Mouse (Mus musculus) adrenal gland, postnatal 36 days (tissue): ENCODE measurements at regions not wholly inside any gene's neighbourhood (a gene's known extent, or its start where the extent isn't known, plus 50 kb on each side); places are given as distances from the start of the nearest gene placed in this dataset.
"Not testable (repeated sequence)": the region's sequence is repeated elsewhere in the genome, so short reads cannot be mapped to it uniquely, and the experiment has no call there.

Source experiments
- DNase-seq, 2 experiments: peaks; one replicate each; pipeline ENCODE4 v3.0.0; 2021; ENCODE audit warnings: mixed read lengths in 1 of 2

DNA sequence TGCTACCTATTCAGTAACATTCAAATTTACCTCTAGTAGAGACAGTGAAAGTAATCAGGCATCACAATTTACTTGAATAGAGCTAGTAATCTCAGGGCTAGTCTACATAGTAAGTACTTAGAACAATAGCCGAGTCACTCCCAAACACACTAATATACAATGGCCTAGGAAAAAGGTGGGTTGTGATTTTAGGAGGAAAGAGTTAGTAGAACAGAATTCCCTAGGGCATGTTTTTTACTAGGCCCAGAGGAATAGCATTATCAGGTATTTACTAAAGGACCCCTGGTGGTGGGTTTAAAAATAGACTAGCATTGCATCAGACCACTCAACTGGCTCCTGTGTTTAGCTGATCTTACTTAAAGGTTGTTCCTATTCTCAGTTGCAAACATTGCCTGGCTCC, 535.8 kb downstream of the Mat2b start:
- not testable (repeated sequence) for DNase-seq

DNA sequence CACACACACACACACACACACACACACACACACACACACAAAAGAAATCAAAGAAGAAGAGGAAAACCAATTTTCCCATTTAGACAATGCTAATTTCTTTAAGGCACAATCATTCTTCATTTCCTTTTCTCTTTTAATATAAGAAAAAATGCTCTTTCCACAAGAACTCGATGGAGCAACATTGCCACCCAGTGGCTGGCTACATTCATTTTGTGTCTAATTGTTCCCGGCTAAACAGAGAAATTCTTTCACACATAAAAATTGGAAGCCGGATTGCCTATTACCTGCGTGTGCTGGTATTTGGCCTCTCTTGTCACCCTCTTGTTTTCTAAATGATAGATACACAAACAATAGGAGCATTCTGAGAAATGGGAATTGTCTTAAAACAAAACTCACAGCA, 545.7 kb downstream of the Mat2b start:
- DNase-seq: peak; percentile 38 to 46

DNA sequence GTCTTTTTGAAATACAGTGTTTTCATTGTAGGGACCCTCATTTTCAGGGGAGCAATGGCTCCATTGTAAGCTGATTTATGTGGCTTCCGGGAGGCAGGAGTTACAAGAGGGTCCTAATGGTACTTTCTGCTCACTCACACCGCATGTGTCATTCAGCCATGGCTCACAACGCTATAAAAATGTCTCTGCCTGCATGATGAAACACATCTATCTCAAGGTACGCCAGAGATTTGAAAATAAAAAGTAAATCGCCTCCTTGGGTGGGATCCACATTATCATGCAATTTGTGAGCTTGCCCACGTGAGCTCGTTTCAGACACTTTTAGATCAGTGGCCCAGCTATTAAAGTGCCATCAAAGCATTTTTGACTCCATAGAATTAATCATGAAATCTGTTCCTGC, 557.2 kb downstream of the Mat2b start:
- DNase-seq: no peak

DNA sequence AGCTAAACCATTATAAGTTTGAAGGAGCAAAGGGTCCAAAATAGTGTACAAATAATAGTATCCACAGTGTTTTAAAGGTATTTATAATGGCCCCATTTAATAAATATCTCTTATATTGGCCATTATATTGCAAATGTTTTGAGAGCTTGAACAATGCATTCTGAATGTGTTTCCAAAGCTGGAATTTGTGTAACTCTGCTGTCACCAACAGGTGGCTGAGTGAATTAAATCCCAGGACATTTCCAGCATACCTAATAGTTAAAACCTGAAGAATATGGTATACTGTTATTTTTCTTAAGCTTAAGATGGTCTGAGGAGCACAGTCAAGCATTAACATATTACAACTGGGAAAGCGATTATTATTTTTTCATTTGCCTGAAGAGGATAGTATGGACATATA, 592.4 kb downstream of the Mat2b start:
- no peak for DNase-seq

DNA sequence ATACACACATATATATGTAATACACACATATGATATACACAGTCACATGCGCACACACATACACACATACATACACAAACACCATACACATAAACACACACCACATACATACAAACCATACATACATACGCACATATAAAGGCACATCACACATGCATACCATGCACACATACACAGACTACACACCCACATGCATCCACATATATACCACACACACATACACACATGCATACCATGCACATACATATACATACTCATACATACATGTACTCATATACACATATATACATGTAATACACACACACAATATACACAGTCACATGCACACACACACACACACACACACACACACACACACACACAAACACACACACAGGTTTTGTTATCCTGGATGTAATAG, 620.7 kb downstream of the Mat2b start:
- DNase-seq: no peak

DNA sequence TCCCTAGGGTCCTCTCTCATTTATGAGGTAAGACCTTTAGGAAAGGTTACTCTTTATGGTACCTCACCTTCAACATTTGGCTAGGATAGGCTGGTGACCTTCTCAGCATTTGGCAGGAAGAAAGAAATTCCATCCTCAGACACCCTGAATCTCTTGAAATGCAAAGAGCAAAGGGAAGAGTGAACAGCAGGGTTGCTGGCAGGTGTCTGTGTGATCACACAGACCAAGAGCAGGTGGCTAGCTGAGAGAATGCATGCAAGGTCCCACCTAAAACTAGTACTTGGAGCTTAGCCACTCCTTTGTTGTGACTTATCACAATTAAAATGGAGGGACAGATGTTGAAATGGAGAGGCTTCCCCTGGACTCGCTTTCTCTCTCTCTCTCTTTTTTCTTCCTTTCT, 644.5 kb downstream of the Mat2b start:
- DNase-seq: no peak

DNA sequence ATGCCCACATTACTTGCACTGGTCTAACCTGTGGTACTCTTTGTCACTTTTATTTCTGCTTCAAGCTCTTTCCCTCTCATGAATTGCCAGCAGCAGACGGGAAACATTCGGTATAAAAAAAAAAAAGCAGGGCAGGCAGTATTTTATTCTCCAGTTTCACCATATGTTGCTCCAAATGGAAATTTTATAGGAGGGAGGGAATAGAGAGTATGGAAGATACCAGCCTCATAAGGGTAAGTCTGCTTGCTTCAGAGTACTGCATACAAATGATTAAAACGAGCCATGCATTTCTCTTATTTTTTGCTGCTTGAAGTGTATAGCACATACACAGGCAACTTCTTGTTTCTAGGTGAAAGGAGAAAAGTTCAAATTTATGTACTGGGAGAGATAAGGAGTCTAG, 667.5 kb downstream of the Mat2b start:
- no peak for DNase-seq

DNA sequence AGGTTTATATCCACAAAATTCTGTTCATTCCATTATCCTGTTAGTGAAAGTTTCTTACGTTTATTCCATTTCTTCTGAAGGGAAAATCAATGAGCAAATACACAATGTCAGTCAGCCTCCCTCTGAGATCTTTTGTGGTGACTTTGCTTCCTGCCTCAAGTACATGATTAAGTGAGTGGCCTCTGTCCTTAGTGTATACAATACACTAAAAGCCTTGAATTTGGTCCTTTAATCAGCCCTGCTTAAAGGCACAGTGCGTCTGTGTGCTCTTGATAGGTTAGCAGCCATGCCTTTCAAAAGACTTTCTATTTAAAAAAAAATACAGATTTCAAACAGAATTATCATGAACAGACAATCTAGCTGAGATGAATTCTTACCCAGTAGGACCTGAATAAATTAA, 695.5 kb downstream of the Mat2b start:
- no peak for DNase-seq

DNA sequence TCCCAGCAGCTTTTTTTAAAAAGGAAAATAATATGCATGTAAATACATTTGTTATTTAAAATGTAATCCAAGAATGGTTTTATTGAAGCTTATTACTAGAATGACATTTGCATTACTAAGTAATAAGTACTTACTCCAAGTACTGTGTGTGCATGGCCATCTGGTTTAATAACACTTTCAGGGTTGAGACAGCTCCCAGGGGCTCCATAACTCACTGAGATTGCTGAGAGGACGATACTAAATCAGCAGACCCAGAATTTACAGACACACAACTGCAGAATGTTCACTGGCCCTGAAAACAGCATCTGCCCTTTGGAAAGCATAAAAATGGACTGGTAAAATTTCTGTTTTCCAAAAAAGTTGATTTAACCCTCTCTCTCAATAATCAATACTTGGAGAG, 696.4 kb downstream of the Mat2b start:
- DNase-seq: no peak

DNA sequence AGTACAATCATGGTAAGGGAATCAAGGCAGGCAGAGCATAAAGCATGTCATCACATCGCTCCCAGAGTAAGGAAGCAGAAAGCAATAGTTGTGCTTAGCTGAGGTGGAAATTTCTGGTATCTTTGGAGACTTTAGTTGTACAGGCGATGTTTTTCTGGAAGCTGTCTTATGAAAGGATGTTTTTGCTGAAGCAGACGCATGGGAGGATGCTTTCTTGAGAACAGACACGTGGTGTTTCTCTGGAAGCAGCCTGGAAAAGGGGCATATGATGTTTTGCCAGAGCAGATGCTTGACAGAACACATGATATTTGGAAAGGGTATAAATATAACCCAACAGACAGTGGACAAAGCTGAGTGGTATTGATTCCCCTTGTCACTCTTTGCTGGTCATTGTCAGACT, 722.4 kb downstream of the Mat2b start:
- DNase-seq: no peak

DNA sequence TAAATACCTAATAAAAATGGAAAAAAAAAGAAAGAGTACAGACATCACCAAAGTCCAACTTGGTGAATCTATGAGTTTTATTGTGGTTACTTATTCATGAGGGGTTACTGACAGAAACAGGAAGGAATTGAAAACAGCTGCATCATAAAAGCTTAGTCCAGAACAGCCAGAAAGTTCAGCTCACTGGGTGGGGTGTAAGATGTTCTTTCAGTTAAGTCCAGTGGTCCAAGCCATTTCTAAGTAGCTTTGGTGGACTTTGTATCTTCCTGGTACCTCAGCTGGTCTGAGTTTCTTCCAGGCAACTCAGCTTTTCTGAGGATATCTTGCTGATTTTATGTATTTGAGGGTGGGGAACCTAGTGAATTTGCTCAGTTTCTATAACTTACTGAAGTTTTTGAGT, 731.3 kb downstream of the Mat2b start:
- DNase-seq: no peak

DNA sequence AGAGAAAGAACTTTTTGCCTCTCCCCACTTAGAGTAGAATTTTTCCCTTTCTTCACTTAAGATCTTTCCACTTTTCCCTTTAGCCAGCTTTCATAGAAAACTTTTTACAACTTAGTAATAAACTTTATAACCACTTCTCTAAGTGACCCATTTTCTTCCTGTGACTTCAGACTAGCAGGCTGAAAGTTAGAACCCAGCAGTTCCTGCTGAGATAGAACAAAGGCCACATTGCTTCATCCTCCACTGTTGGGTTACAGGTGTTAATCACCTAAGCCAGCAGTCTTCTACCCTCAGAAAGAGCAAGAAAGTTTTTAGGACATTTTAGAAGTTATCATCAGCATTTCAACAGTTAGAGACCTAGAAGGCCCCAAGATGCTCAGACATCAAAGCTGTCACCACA, 740.6 kb downstream of the Mat2b start:
- DNase-seq: no peak

DNA sequence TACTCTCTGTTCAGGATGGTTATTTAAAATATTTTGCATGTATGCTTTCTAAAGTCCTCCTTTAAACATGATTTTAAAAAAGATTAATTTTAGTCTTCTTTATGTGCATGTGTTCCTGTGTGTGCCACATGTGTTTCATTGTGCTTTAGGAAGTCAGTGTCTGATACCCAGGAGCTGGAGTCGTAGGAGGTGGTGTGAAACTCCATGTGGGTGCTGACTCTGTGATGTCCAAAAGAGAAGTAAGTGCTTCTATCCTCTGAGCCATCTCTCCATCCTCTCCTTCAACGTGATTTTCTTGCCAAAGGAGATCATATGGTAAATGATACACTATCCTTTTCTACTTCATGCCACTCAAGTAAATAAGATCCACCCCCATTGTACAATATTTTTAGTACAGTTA, 750.8 kb downstream of the Mat2b start:
- no peak for DNase-seq

DNA sequence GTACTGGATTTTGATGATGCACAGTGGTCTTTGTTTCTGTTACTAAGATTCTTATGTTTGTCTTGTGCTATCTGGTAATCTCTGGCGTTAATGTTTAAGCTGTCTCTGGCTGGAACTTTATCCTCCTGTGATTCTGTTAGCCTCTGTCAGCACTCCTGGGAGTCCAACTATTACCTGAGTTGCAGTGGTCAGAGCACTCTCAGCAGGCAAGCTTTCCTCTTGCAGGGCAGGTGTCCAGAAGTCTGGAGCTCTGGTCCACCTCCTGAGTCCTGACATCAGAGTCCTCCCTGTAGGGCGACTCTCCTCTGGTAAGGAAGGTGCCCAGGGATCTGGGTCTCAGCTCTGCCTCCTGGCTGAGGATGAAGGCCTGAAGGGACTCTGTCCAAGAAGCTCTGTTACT, 760.8 kb downstream of the Mat2b start:
- DNase-seq: no peak

DNA sequence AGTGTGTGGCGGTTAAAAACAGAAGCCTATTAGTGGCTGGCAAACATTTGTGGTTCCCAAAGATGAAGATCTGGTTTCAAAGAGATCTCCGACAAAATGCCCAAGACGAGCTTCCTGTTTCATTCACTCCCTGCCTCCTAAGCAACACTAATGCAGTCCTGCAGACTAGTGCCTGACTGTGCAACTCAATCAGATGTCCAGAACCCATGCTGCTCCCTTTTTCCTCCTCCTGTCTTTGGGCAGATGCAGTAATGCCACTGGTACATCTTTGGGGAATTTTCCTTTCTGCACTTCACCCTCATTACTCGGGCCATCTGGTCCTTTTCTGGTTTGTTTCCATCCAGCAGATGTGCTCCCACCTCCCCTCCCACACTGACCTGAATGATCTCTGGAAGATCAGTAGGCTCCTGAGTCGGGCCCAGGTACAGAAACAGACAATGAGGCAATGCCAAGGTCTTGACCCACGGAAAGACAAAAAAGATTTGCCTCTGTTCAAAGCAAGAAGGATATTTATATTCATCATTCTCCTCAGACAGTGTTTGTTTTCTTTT, 771.0 kb downstream of the Mat2b start:
- DNase-seq: no peak

DNA sequence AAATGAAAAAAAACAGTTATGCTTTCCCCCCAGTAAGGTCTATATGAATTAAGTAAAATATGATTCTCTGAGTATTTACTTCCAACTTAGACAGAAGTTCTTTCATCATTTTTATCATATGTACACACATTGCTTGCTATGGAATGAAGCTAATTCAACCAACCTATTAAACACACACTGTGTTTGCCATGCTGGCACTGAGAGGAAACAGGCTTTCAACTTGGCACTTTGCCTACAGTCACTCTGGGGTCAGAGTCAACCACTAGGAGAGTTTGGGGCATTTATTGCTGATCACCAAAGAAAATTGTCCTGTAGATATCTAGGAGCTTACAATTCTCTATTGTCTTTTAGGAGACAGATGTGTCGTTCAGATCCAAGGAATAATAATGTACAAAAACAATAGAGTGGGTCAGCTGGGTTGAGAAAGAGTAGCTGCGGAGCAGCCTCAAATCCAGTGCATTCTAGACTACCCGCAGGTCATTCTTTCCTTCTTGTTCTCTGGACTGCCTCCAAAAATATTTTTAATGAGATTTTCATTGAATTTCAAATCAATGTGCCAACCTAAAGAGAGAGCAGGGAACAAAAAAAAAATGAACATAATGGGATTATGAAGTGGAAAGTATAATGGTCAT, 777.2 kb downstream of the Mat2b start:
- no peak for DNase-seq

DNA sequence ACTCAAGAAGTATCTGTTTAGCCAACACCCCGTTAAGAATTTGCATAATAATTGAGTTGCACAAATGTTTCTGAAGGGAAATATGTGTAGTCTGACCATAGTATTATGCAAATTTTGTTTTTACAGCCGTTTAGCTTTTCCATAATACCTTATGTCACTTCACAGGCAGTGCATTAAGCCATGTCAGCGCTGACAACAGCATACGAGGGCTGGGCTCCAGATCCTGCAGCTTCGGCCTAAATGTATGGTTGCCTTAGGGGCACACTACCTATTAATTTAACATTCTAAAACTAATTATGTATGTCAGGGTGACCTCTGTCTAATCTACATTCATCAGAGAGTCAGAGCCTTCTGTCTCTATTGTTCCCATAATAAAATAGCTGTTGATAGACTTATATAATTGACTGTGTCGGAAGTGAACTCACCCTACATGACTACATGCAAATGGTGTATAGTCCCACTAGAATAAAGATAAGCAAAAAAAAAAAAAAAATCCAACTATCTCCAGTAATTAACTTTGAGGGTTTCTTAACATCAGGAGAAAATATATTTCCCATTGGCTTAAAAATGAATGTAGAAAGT, 795.3 kb downstream of the Mat2b start:
- DNase-seq: no peak

DNA sequence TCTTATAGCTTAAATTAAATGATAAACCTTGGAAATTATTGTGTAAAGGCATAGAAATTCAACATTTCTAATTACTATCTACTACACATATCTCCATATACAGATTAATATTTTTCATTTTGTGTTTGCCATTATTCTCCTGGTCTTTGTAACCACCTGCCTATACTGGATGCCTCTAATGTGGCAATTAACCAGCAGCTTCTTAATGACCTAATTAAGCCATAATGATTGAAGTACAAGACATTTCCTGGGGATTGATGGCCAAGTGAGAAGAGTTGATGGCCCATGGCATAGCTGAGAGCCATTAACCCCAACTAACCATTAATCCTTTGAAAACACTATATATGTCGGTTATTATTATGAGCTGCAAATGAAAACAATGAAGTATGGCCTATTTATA, 811.7 kb downstream of the Mat2b start:
- DNase-seq: no peak

DNA sequence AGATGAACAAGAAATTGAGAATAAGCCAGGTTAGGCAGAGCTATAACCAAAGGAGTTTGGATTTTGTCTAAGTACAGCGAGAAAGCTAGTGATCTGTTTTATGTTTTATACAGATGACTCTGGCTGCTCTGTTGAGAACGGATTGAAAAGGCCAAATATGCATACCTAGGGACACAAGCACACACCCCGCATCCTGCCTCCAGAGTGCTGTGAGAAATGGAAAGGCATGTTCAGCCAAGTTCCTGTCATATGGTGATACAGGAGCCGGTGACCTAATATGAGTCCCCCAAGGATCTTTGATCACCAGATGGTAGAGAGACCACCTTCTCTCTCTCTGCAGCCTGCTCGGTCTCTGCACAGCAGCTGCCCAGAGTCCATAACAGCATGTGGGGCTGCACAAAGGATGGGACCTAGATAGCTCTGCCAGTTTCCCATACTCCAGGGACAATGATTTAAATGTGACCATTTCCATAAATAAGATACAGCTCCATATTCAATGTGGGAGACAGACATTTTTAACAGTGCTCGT, 826.5 kb downstream of the Mat2b start:
- DNase-seq: no peak
